8 mouse cellular contexts compared by ENCODE assay signal in genomic region chr10:116580591-116581358, GRCm38 (mm10). TPM values are rescaled to one million over a fixed set of nuclear protein-coding genes. Genes with fewer than 3 reads are reported as not detected.
DNase-seq lines count a peak whose midpoint lies in the region; ATAC-seq and TF ChIP-seq lines count a peak whose summit lies in the region.

No protein-coding gene starts in this region.

- no peak for TF ChIP-seq CTCF in kidney, adult 2 months (conservative IDR thresholded peaks at IDR 0.05; ENCODE audit: insufficient read depth, insufficient read length, low read depth, low read length)

- no peaks in the 10 kb centered on the region for H3K27me3 ChIP-seq in kidney, adult 2 months (replicated peaks; ENCODE audit: control insufficient read depth, insufficient read depth, low read length)
- no peaks in the 10 kb centered on the region for H3K27me3 ChIP-seq in liver, embryonic 12.5 days (replicated peaks)
- no peaks in the 10 kb centered on the region for H3K27me3 ChIP-seq in stomach, embryonic 14.5 days (ENCODE audit: control insufficient read depth, insufficient read depth, low read length)

- H3K36me3 ChIP-seq in kidney, adult 2 months (ENCODE audit: control insufficient read depth, insufficient read depth, low read length) = no peaks in the 10 kb centered on the region; the same call in 1 of the 2 replicates
- peaks cover 10% of the 10 kb centered on the region for H3K36me3 ChIP-seq in liver, embryonic 12.5 days
- no peaks in the 10 kb centered on the region for H3K36me3 ChIP-seq in stomach, embryonic 14.5 days (ENCODE audit: control insufficient read depth, insufficient read depth, low read length)

- H3K27ac ChIP-seq in kidney, adult 2 months (ENCODE audit: insufficient read depth, low read depth, low read length) = peak overlapping the region; percentile 31; the same call in 1 of the 2 replicates
- peak overlapping the region; percentile 99 for H3K27ac ChIP-seq in liver, embryonic 12.5 days
- H3K27ac ChIP-seq in stomach, embryonic 14.5 days (ENCODE audit: low read length) = peak overlapping the region; percentile 99

- peak overlapping the region; percentile 88 for H3K4me3 ChIP-seq in kidney, adult 2 months (ENCODE audit: insufficient read depth, low read depth, low read length)
- H3K4me3 ChIP-seq in liver, embryonic 12.5 days = peak overlapping the region; percentile 100
- peak overlapping the region; percentile 97 for H3K4me3 ChIP-seq in stomach, embryonic 14.5 days (ENCODE audit: low read depth, low read length)

- H3K4me2 ChIP-seq in liver, embryonic 12.5 days = peak overlapping the region; percentile 73
- H3K4me2 ChIP-seq in stomach, embryonic 14.5 days (replicated peaks; ENCODE audit: low read depth, low read length) = peak overlapping the region; percentile 46

- WGBS in kidney, adult 2 months = under 1% methylated on average over 45 of the region's 71 CpGs
- WGBS in liver, embryonic 12.5 days (ENCODE audit: insufficient replicate concordance) = under 1% methylated on average over 35 of the region's 71 CpGs
- under 1% methylated on average over 53 of the region's 71 CpGs for WGBS in stomach, embryonic 14.5 days

- DNase-seq in 3T3-L1 (ENCODE audit: low read depth, low spot score) = peak; percentile 61
- peak; percentile 35 for DNase-seq in adipocyte (ENCODE audit: low spot score)
- DNase-seq in embryo, embryonic 11 days = peak; percentile 74
- peak; percentile 44 for DNase-seq in kidney, adult 2 months
- peak; percentile 63 for DNase-seq in naive thymus-derived CD4-positive, alpha-beta T cell, adult 2 months (ENCODE audit: low read depth)

- peaks cover 3% of the 10 kb centered on the region; the same call in 1 of the 2 replicates for H3K4me1 ChIP-seq in kidney, adult 2 months (ENCODE audit: control insufficient read depth, insufficient read depth, low read length)
- peaks cover 38% of the 10 kb centered on the region for H3K4me1 ChIP-seq in liver, embryonic 12.5 days
- H3K4me1 ChIP-seq in stomach, embryonic 14.5 days (ENCODE audit: control insufficient read depth, insufficient read depth, low read length) = no peaks in the 10 kb centered on the region

- peak; percentile 45 for ATAC-seq in granulocyte monocyte progenitor cell, adult 5-6 weeks (replicated peaks; ENCODE audit: poor library complexity, severe bottlenecking)
- ATAC-seq in liver, embryonic 12.5 days = peak; percentile 78
- peak; percentile 72; the same call in 1 of the 2 replicates for ATAC-seq in stomach, embryonic 14.5 days (ENCODE audit: insufficient number of reproducible peaks, insufficient read depth, low FRiP score, low read depth)

- peak overlapping the region; percentile 98 for H3K9ac ChIP-seq in liver, embryonic 12.5 days
- peak overlapping the region; percentile 91 for H3K9ac ChIP-seq in stomach, embryonic 14.5 days (replicated peaks; ENCODE audit: low read depth, low read length)

- H3K9me3 ChIP-seq in liver, embryonic 12.5 days (replicated peaks) = no peaks in the 10 kb centered on the region
- H3K9me3 ChIP-seq in stomach, embryonic 14.5 days (ENCODE audit: control insufficient read depth, low read depth, low read length) = no peaks in the 10 kb centered on the region

- TF ChIP-seq POLR2A in kidney, adult 2 months (IDR thresholded peaks at IDR 0.05; ENCODE audit: low read depth, low read length) = no peak

RNA-seq across cellular contexts. Expression of gene Cnot2, which starts 0.5 kb away (rescaled TPM):
- total RNA-seq in granulocyte monocyte progenitor cell, adult 5-6 weeks (2014; fragmentation: Nextera tagmentation) = 83.5 and 98.9 TPM in 2 replicates
- total RNA-seq in granulocyte monocyte progenitor cell, adult 5-6 weeks (2017) = 108 and 117 TPM in 2 replicates
- 29.6 and 32.5 TPM in 2 replicates for polyA plus RNA-seq in kidney, adult 2 months (2012; rRNA removed)
- polyA plus RNA-seq in liver, embryonic 12.5 days (2016; fragmentation: Nextera tagmentation; extraction: Ambion mirVana) = 57.9 and 58.8 TPM in 2 replicates
- 104 and 113 TPM in 2 replicates for polyA plus RNA-seq in stomach, embryonic 14.5 days (2014; fragmentation: Nextera tagmentation; extraction: Ambion mirVana)

Comparison
In these comparisons a context has a peak if more than half of its experiments do, and no peak if none do; other contexts are left out.
1. Peak in every context shown above with its lines: DNase-seq, ATAC-seq, H3K4me3 ChIP-seq and H3K27ac ChIP-seq.
2. H3K27ac ChIP-seq: peak in every context shown above with its lines; median percentile 99 in liver, embryonic 12.5 days; 99 in stomach, embryonic 14.5 days; 31 in kidney, adult 2 months.